Mouse (Mus musculus) forebrain, embryonic 11.5 days (tissue): Measurements from ENCODE around the gene Cd63. TPM values are rescaled to one million over a fixed set of nuclear protein-coding genes. Genes with fewer than 3 reads are reported as not detected.

Experiments
- ATAC-seq: fragments of 200-750 bp; cut with Nextera tagmentation; replicated peaks from 2 replicates; pipeline ENCODE4 v1.8.0; 2017; ENCODE audit warnings: moderate TSS enrichment; ENCODE audit not compliant: low FRiP score
- DNase-seq: peaks from one replicate; pipeline ENCODE4 v3.0.0-alpha.2; 2017; ENCODE audit warnings: low spot score
- H3K27ac ChIP-seq: fragments of 300-500 bp; sonication (generic); 2 replicates; pipeline ENCODE4 v1.5.1; 2014; ENCODE audit warnings: low read depth, low read length
- H3K27me3 ChIP-seq: fragments of 300-500 bp; sonication (generic); 2 replicates; pipeline ENCODE4 v1.6.1; 2014; ENCODE audit warnings: mild to moderate bottlenecking, low read length, mixed read lengths; ENCODE audit not compliant: control insufficient read depth, insufficient read depth
- H3K36me3 ChIP-seq: fragments of 300-500 bp; sonication (generic); 2 replicates; pipeline ENCODE4 v1.6.1; 2014; ENCODE audit warnings: mild to moderate bottlenecking, low read length, moderate library complexity, mixed read lengths; ENCODE audit not compliant: control insufficient read depth, insufficient read depth
- H3K4me1 ChIP-seq: fragments of 300-500 bp; sonication (generic); replicated peaks from 2 replicates; pipeline ENCODE4 v1.6.1; 2014; ENCODE audit warnings: low read length, mixed read lengths; ENCODE audit not compliant: control insufficient read depth, insufficient read depth
- H3K4me2 ChIP-seq: fragments of 300-500 bp; sonication (generic); 2 replicates; pipeline ENCODE4 v1.6.1; 2014; ENCODE audit warnings: low read depth, mild to moderate bottlenecking, low read length, moderate library complexity, mixed read lengths; ENCODE audit not compliant: severe bottlenecking
- H3K4me3 ChIP-seq: fragments of 300-500 bp; sonication (generic); 2 replicates; pipeline ENCODE4 v1.5.1; 2014; ENCODE audit warnings: low read depth, low read length
- H3K9ac ChIP-seq: fragments of 300-500 bp; sonication (generic); 2 replicates; pipeline ENCODE4 v1.6.1; 2014; ENCODE audit warnings: low read length
- H3K9me3 ChIP-seq: fragments of 300-500 bp; sonication (generic); 2 replicates; pipeline ENCODE4 v1.6.1; 2016; ENCODE audit warnings: low read length, mixed read lengths; ENCODE audit not compliant: control insufficient read depth
- WGBS: fragments of 180-500 bp; shearing (Covaris S2); extraction: QIAGEN DNeasy Blood & Tissue Kit; methylation state at CpG from one replicate; pipeline ENCODE4 v1.1.7; 2014; 5-methylcytosine and 5-hydroxymethylcytosine counted together
- polyA plus RNA-seq: library from polyadenylated mRNA; unstranded; fragments of >200 nt; fragmentation: Nextera tagmentation; extraction: Ambion mirVana; gene quantifications from 2 replicates; pipeline ENCODE4 v1.2.1, GENCODE M21; 2014

Gene Cd63
- polyA plus RNA-seq, 1 experiment from 2014 or later: 144 TPM

GRCm38 (mm10) chr10:128888941-128889827 is 11.6 kb upstream of the Cd63 start:
- H3K9ac ChIP-seq: peak overlapping the region; percentile 60
- H3K4me3 ChIP-seq: peak overlapping the region; percentile 79
- H3K4me2 ChIP-seq: peak overlapping the region; percentile 87
- DNase-seq (peak; percentile 85), ATAC-seq (peak; percentile 68)
- H3K4me1 ChIP-seq: peaks cover 15% of the 10 kb centered on the region
- WGBS: 0% methylated on average over 7 of the region's 7 CpGs
- no peaks in the 10 kb centered on the region for H3K27me3 ChIP-seq
- no peaks in the 10 kb centered on the region; the same call in 1 of the 2 replicates for H3K36me3 ChIP-seq
- no peaks in the 10 kb centered on the region for H3K9me3 ChIP-seq
- H3K27ac ChIP-seq: peak overlapping the region; percentile 84

GRCm38 (mm10) chr10:128889846-128890245 is 10.9 kb upstream of the Cd63 start:
- ATAC-seq (no peak), DNase-seq (no peak)
- Histone ChIP-seq H3K9ac (peak overlapping the region; percentile 89), H3K9me3 (no peaks in the 10 kb centered on the region), H3K36me3 (no peaks in the 10 kb centered on the region; the same call in 1 of the 2 replicates), H3K4me3 (peak overlapping the region; percentile 79), H3K4me2 (peak overlapping the region; percentile 87), H3K27me3 (no peaks in the 10 kb centered on the region; the same call in 1 of the 2 replicates), H3K4me1 (peaks cover 15% of the 10 kb centered on the region), H3K27ac (peak overlapping the region; percentile 84)
- 4% methylated on average over 2 of the region's 2 CpGs for WGBS

- Histone ChIP-seq H3K27me3 (no peaks in the 10 kb centered on the region; the same call in 1 of the 2 replicates), H3K9me3 (no peaks in the 10 kb centered on the region), H3K36me3 (no peaks in the 10 kb centered on the region; the same call in 1 of the 2 replicates), H3K4me3 (peak overlapping the region; percentile 79), H3K4me1 (peaks cover 15% of the 10 kb centered on the region), H3K9ac (peak overlapping the region; percentile 89), H3K27ac (peak overlapping the region; percentile 84), H3K4me2 (peak overlapping the region; percentile 87)
- no peak for DNase-seq
- 1% methylated on average over 40 of the region's 40 CpGs for WGBS
- ATAC-seq: no peak
These were observed 10.2 kb upstream of the Cd63 start for GRCm38 (mm10) chr10:128890383-128891295.

GRCm38 (mm10) chr10:128891296-128892094 is 9.3 kb upstream of the Cd63 start, which contains the start of gene Gdf11:
Gene Gdf11, minus strand, starts transcription at chr10:128891718.
- Histone ChIP-seq H3K27me3 (peaks cover 5% of the 10 kb centered on the region), H3K36me3 (no peaks in the 10 kb centered on the region), H3K4me1 (peaks cover 15% of the 10 kb centered on the region), H3K4me3 (peak within 1 kb of the TSS; percentile 79), H3K9me3 (no peaks in the 10 kb centered on the region), H3K4me2 (peak within 1 kb of the TSS; percentile 87), H3K27ac (peak within 1 kb of the TSS; percentile 84), H3K9ac (peak within 1 kb of the TSS; percentile 89)
- ATAC-seq (peak; percentile 84), DNase-seq (peak; percentile 92)
- WGBS: under 1% methylated on average over 64 of the region's 89 CpGs

GRCm38 (mm10) chr10:128892246-128892645 is 8.5 kb upstream of the Cd63 start:
- Histone ChIP-seq H3K9me3 (no peaks in the 10 kb centered on the region), H3K27ac (peak overlapping the region; percentile 84), H3K4me1 (peaks cover 15% of the 10 kb centered on the region), H3K27me3 (peaks cover 7% of the 10 kb centered on the region), H3K4me2 (peak overlapping the region; percentile 87), H3K4me3 (peak overlapping the region; percentile 79), H3K9ac (peak overlapping the region; percentile 89), H3K36me3 (no peaks in the 10 kb centered on the region)
- ATAC-seq (peak; percentile 6; the same call in 1 of the 2 replicates), DNase-seq (peak; percentile 57)
- under 1% methylated on average over 9 of the region's 9 CpGs for whole genome bisulfite sequencing

GRCm38 (mm10) chr10:128895437-128895836 is 5.4 kb upstream of the Cd63 start:
- H3K27me3 ChIP-seq: peaks cover 7% of the 10 kb centered on the region
- peak; percentile 82 for DNase-seq

GRCm38 (mm10) chr10:128895952-128896693 is 4.7 kb upstream of the Cd63 start:
- H3K4me1 ChIP-seq: peaks cover 5% of the 10 kb centered on the region; the same call in 1 of the 2 replicates
- no peak overlapping the region for H3K4me3 ChIP-seq
- ATAC-seq (no peak; the same call in 1 of the 2 replicates), DNase-seq (peak; percentile 57)
- no peaks in the 10 kb centered on the region for H3K9me3 ChIP-seq
- H3K4me2 ChIP-seq: 0 out of 2 replicates have a peak overlapping the region, but pooled peaks have one; percentile 18
- WGBS: 2% methylated on average over 17 of the region's 17 CpGs
- H3K9ac ChIP-seq: no peak overlapping the region
- peaks cover 7% of the 10 kb centered on the region for H3K27me3 ChIP-seq
- no peaks in the 10 kb centered on the region for H3K36me3 ChIP-seq
- H3K27ac ChIP-seq: no peak overlapping the region

More at GRCm38 (mm10) chr10:128895437-128895836, 5.4 kb upstream of the Cd63 start:
- Histone ChIP-seq H3K4me3 (no peak overlapping the region), H3K36me3 (no peaks in the 10 kb centered on the region), H3K4me2 (no peak overlapping the region), H3K4me1 (peaks cover 5% of the 10 kb centered on the region; the same call in 1 of the 2 replicates), H3K9ac (no peak overlapping the region), H3K27ac (no peak overlapping the region), H3K9me3 (no peaks in the 10 kb centered on the region)
- under 1% methylated on average over 9 of the region's 9 CpGs for WGBS
- ATAC-seq: no peak
